Mouse (Mus musculus) midbrain, embryonic 12.5 days (tissue): ENCODE results near the gene Card6. TPM values are rescaled to one million over a fixed set of nuclear protein-coding genes. Genes with fewer than 3 reads are reported as not detected.

Source experiments
- ATAC-seq: fragments of 200-750 bp; cut with Nextera tagmentation; 2 replicates; pipeline ENCODE4 v1.8.0; 2017; ENCODE audit warnings: low read depth, moderate TSS enrichment, moderate library complexity; ENCODE audit not compliant: low FRiP score
- H3K27ac ChIP-seq: fragments of 300-500 bp; sonication (generic); replicated peaks from 2 replicates; pipeline ENCODE4 v1.5.1; 2016; ENCODE audit warnings: mild to moderate bottlenecking
- H3K27me3 ChIP-seq: fragments of 300-500 bp; sonication (generic); 2 replicates; pipeline ENCODE4 v1.6.1; 2016; ENCODE audit warnings: mild to moderate bottlenecking
- H3K36me3 ChIP-seq: fragments of 300-500 bp; sonication (generic); 2 replicates; pipeline ENCODE4 v1.6.1; 2016
- H3K4me1 ChIP-seq: fragments of 300-500 bp; sonication (generic); 2 replicates; pipeline ENCODE4 v1.6.1; 2016
- H3K4me2 ChIP-seq: fragments of 300-500 bp; sonication (generic); replicated peaks from 2 replicates; pipeline ENCODE4 v1.6.1; 2016; ENCODE audit warnings: mild to moderate bottlenecking, moderate library complexity
- H3K4me3 ChIP-seq: fragments of 300-500 bp; sonication (generic); 2 replicates; pipeline ENCODE4 v1.5.1; 2016; ENCODE audit warnings: mild to moderate bottlenecking
- H3K9ac ChIP-seq: fragments of 300-500 bp; sonication (generic); replicated peaks from 2 replicates; pipeline ENCODE4 v1.6.1; 2016; ENCODE audit warnings: mild to moderate bottlenecking, moderate library complexity
- H3K9me3 ChIP-seq: fragments of 300-500 bp; sonication (generic); 2 replicates; pipeline ENCODE4 v1.6.1; 2016; ENCODE audit warnings: mild to moderate bottlenecking
- WGBS: fragments of 180-500 bp; shearing (Covaris S2); methylation state at CpG from one replicate; pipeline ENCODE4 v1.1.7; 2016; 5-methylcytosine and 5-hydroxymethylcytosine counted together
- polyA plus RNA-seq: library from polyadenylated mRNA; unstranded; fragments of >200 nt; fragmentation: Nextera tagmentation; extraction: Ambion mirVana; gene quantifications from 2 replicates; pipeline ENCODE4 v1.2.1, GENCODE M21; 2016

The Card6 gene
- polyA plus RNA-seq, 1 experiment from 2014 or later, result 1.2 TPM

DNA sequence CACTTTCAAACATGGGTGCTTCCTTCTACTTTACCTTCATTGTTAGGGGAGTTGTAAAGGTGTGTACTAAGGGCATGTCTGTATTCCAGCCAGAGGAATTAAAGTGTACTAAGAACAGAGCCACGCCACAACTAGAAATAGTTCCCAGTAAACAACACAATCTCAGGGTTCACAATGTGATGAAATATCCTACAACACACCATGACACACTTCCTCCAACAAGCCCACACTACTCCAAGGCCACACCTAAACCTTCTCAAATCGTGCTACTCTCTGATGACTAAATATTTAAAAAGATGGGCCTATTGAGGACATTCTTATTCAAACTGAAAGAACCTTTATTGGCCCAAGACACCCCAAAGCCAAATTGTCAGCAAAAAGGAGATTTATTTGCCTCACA lies 19.1 kb upstream of the Card6 start:
- Histone ChIP-seq H3K27ac (no peak overlapping the region), H3K27me3 (no peaks in the 10 kb centered on the region), H3K9ac (no peak overlapping the region), H3K36me3 (peaks cover 14% of the 10 kb centered on the region), H3K4me3 (no peak overlapping the region), H3K9me3 (no peaks in the 10 kb centered on the region), H3K4me2 (no peak overlapping the region), H3K4me1 (no peaks in the 10 kb centered on the region)
- ATAC-seq, result no peak
- WGBS, result 91% methylated on average over 2 of the region's 2 CpGs

DNA sequence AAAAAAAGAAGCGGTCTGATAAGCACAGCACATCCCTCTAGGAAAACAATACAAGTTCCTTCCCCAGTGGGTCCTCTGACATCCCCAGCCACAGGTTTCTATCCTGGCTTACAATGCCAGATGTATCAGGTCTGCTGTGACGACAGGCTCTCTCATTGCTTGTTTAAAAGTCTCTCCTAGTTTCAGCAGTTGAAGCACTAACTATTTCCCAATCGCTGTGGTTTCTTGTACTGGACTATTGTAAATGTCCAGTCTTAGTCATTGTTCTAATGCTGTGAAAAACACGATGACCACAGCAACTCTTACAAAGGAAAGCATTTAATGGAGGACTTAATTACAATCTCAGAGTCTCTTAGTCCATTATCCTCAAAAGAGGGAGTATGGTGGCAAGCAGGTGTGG lies 18.1 kb upstream of the Card6 start:
- H3K36me3 ChIP-seq, result peaks cover 24% of the 10 kb centered on the region
- no peaks in the 10 kb centered on the region for H3K9me3 ChIP-seq
- no peaks in the 10 kb centered on the region for H3K4me1 ChIP-seq
- no peak overlapping the region for H3K27ac ChIP-seq
- no peak for ATAC-seq
- H3K4me2 ChIP-seq, result no peak overlapping the region
- H3K27me3 ChIP-seq, result no peaks in the 10 kb centered on the region
- H3K9ac ChIP-seq, result no peak overlapping the region
- 81% methylated on average over 4 of the region's 4 CpGs for WGBS
- H3K4me3 ChIP-seq, result no peak overlapping the region

DNA sequence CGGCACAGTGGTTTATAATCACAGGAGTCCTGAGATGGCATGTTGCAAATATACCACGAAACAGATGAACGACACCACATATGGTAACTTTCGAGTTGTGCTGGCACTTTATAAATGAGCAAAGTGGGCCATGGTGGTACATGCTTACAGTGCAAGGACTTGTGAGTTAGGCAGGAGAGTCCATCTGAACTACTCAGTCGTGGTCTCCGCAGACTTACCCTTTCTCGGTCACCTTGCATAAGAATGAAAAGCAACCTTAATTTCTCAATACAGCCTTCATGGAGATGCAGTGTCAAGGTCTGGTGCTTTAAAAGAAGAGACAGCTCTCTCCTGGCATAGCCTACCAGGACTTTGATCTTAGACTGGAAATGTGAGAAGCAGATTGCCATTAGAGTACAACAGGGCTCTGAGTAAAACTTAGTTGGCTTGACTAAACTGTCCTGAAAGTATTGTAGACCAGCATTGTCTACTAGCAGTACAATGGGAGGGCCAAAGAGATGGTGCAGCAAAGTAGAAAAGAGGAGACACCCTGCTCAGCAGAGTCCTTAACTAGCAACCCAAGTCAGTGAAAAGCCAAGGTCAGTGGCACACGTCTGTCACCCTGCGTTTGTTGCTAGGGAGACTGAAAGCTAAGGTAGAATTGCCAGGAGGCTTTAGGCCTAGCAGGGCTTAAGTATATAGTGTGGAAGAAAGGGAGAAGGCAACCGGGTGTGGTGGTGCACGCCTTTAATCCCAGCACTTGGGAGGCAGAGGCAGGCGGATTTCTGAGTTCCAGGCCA lies 13.4 kb upstream of the Card6 start:
- H3K4me1 ChIP-seq, result peaks cover 10% of the 10 kb centered on the region
- no peak overlapping the region for H3K4me2 ChIP-seq
- no peak for ATAC-seq
- no peak overlapping the region for H3K4me3 ChIP-seq
- no peaks in the 10 kb centered on the region for H3K27me3 ChIP-seq
- 90% methylated on average over 12 of the region's 12 CpGs for WGBS
- no peak overlapping the region for H3K27ac ChIP-seq
- peaks cover 64% of the 10 kb centered on the region for H3K36me3 ChIP-seq
- no peak overlapping the region for H3K9ac ChIP-seq
- no peaks in the 10 kb centered on the region for H3K9me3 ChIP-seq

DNA sequence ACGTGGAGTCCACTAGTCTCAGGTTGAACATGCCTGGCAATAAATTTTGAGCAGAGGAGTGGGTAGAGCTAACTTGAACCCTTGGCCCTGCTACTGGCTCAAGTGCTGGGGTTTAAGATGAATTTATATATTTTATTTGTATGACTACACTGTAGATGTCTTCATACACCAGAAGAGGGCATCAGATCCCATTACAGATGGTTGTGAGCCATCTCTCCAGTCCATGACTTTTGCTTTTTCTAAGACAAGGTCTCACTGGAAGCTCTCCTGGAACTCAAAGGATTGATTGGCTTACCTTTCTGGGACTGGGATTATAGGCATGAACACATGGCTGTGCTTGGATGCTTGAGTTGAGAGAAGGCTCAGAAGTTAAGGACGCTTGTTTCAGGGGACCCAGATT lies 11.4 kb upstream of the Card6 start:
- WGBS, result 93% methylated on average over 2 of the region's 2 CpGs
- Histone ChIP-seq H3K9me3 (no peaks in the 10 kb centered on the region), H3K9ac (no peak overlapping the region)

DNA sequence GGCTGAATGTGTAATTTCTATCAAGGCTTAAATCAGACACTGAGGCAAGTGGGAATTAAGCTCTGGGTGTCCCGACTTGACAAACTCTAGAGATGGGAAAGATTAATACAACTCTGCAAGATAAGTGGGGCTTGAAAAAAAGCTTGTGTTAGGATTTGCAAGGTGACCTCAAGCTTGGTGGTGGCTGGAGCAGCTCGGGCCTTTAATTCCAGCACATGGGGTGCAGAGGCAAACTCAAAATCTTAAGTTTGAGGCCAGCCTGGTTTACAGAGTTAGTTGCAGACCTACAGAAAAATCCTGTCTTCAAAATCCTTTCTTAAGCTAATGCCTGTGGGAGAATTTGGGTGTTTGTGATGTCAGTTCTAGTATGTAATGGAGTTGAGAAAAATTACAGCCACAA lies 10.9 kb upstream of the Card6 start:
- Histone ChIP-seq H3K9ac (no peak overlapping the region), H3K27me3 (no peaks in the 10 kb centered on the region), H3K4me2 (no peak overlapping the region), H3K27ac (no peak overlapping the region), H3K4me3 (no peak overlapping the region), H3K36me3 (peaks cover 58% of the 10 kb centered on the region), H3K9me3 (no peaks in the 10 kb centered on the region), H3K4me1 (peaks cover 16% of the 10 kb centered on the region)
- WGBS, result 93% methylated on average over 2 of the region's 2 CpGs
- ATAC-seq, result no peak

More for the DNA sequence above, 11.4 kb upstream of the Card6 start:
- no peak for ATAC-seq
- no peaks in the 10 kb centered on the region for H3K27me3 ChIP-seq
- H3K36me3 ChIP-seq, result peaks cover 64% of the 10 kb centered on the region
- H3K27ac ChIP-seq, result no peak overlapping the region
- H3K4me3 ChIP-seq, result no peak overlapping the region
- H3K4me1 ChIP-seq, result peaks cover 16% of the 10 kb centered on the region
- H3K4me2 ChIP-seq, result no peak overlapping the region

DNA sequence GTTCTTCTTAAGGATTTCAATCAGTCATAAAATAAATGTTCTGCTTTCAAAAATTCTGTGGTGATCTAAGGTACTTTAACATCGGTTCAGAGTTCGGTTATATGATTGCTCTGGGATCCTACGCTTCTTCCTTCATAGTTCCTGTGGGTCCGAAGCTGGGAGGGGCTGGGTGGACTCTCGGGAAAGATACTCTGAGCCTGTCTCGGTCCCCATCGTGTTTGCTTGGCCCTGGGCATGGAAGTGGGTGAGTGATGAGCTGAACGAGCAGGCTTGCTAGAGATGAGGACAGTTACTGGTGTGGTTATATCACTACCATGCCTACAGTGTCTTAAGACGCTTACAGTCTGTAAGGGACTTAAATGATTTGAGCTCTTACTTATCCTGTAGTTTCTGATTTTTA lies 10.3 kb upstream of the Card6 start:
- no peak overlapping the region for H3K9ac ChIP-seq
- H3K36me3 ChIP-seq, result peaks cover 57% of the 10 kb centered on the region
- no peaks in the 10 kb centered on the region for H3K27me3 ChIP-seq
- 95% methylated on average over 9 of the region's 9 CpGs for WGBS
- ATAC-seq, result no peak
- H3K4me2 ChIP-seq, result no peak overlapping the region
- peaks cover 16% of the 10 kb centered on the region for H3K4me1 ChIP-seq
- no peaks in the 10 kb centered on the region for H3K9me3 ChIP-seq
- H3K27ac ChIP-seq, result no peak overlapping the region
- H3K4me3 ChIP-seq, result no peak overlapping the region

DNA sequence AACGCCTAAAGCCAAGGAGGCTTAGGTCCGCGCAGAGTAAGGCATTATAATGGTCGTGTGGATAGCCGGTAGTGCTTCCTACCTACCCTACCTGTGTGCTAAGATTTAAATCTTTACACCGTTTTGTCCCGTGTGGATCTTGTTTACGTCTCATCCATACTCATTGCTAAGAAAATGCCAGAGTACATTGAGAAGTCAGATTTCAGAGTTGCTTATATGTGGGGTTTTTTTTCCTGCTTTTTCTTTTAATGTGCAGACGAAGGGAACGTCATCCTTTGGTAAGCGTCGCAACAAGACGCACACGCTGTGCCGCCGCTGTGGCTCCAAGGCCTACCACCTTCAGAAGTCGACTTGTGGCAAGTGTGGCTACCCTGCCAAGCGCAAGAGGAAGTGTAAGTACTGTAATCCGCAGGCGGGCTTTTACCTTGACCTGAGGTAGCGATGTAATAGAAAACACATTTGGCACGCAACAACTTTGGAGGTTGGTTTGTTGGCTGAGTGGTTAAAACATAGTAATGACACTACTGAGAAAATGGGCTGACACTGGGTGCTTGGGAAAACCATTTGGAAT lies 8.8 kb upstream of the Card6 start:
- no peak for ATAC-seq
- 3% methylated on average over 22 of the region's 22 CpGs for WGBS
- H3K4me2 ChIP-seq, result peak overlapping the region; percentile 75

DNA sequence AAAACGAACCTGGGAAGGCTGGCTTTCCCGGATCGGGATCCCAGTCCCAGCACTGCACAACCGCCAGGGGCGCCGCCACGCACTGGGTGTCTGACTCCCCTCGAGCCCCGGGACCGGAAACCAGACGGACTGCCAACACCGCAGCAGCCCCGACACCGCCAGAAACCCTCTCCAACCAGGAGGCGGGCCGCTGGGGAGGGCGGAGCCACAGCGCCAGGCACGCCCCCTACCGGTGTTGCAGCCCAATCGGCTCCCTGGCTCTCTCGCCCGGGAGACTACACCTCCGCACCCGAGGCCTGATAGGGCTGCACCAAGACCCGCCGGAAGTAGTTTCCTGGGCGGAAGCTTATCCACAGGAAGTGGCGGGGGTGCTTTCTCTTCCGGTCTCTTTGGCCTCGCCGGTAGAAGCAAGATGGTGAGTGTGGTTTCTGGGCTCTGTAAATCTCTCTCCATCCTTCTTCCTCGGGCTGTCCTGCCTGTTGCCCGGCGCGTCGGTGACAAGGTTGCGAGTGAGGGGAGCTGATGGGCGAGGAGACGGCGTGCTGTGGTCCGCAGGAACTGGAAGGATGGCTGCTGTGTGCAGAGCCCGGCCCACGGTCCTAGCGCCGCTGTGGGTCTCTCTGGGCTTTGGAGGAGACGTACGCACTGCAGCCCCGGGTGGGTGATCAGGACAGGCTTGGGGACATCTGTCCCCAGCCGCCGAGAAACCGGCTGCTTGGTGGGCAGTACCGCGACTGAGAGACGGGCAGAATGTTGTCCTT lies 8.1 kb upstream of the Card6 start, which contains the start of gene Rpl37:
TSS of gene Rpl37 (plus strand) at position 376 of the 761 bp plus-strand sequence.
- no peaks in the 10 kb centered on the region for H3K9me3 ChIP-seq
- peak within 1 kb of the TSS; percentile 90 for H3K9ac ChIP-seq
- peaks cover 40% of the 10 kb centered on the region for H3K36me3 ChIP-seq
- under 1% methylated on average over 50 of the region's 55 CpGs for WGBS
- peak; percentile 99 for ATAC-seq
- no peaks in the 10 kb centered on the region for H3K27me3 ChIP-seq
- H3K4me1 ChIP-seq, result peaks cover 16% of the 10 kb centered on the region
- peak within 1 kb of the TSS; percentile 86 for H3K4me3 ChIP-seq
- H3K4me2 ChIP-seq, result peak within 1 kb of the TSS; percentile 75
- H3K27ac ChIP-seq, result peak within 1 kb of the TSS; percentile 88

More for the DNA sequence above, 8.8 kb upstream of the Card6 start:
- H3K4me1 ChIP-seq, result peaks cover 16% of the 10 kb centered on the region
- no peaks in the 10 kb centered on the region for H3K27me3 ChIP-seq
- H3K9me3 ChIP-seq, result no peaks in the 10 kb centered on the region
- H3K9ac ChIP-seq, result peak overlapping the region; percentile 90
- H3K36me3 ChIP-seq, result peaks cover 46% of the 10 kb centered on the region
- peak overlapping the region; percentile 88 for H3K27ac ChIP-seq
- peak overlapping the region; percentile 86 for H3K4me3 ChIP-seq

DNA sequence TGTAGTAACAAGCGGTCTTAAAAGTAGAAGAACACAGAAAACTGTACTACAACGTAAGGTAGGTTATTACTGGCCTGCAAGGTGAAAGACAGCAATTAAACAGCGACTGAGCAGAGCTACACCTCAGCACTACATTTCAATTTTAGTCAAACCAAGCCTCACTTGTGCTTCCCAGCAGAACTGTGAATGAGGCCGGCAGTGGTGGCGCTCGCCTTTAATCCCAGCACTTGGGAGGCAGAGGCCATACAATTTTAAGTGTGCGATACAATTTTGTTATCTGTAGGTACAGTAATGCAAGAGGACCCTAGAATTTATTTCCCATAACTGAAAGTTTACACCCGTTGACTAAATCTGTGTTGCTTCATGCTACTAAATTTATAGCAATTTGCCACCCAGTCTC lies 6.8 kb upstream of the Card6 start:
- Histone ChIP-seq H3K4me1 (peaks cover 16% of the 10 kb centered on the region), H3K4me3 (peak overlapping the region; percentile 86), H3K27me3 (no peaks in the 10 kb centered on the region), H3K27ac (no peak overlapping the region), H3K4me2 (peak overlapping the region; percentile 75), H3K9me3 (no peaks in the 10 kb centered on the region), H3K36me3 (peaks cover 28% of the 10 kb centered on the region), H3K9ac (peak overlapping the region; percentile 62; the same call in 1 of the 2 replicates)
- no peak for ATAC-seq
- WGBS, result 68% methylated on average over 8 of the region's 8 CpGs

DNA sequence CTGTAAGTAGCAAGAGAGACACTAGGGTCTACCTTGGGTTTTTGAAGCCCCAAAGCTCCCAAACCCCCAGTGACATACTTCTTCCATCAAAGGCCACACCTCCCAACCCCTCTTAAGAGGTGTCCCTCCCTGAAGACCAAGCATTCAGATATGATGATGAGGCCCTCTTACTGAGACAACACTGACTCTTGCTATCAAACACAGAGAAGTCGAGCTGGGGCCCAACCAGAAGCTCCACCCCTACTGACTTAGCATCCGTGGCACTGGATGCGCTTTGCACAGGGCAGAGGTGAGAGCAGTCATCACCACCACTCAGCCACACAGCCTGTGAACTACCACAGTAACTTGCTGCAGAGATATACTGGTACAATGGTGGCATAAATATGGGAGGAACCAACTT lies 4.3 kb upstream of the Card6 start:
- Histone ChIP-seq H3K27ac (no peak overlapping the region), H3K9me3 (no peaks in the 10 kb centered on the region), H3K27me3 (no peaks in the 10 kb centered on the region), H3K4me1 (peaks cover 11% of the 10 kb centered on the region), H3K4me2 (no peak overlapping the region), H3K4me3 (no peak overlapping the region), H3K9ac (no peak overlapping the region), H3K36me3 (peaks cover 3% of the 10 kb centered on the region)
- ATAC-seq, result no peak
- WGBS, result 79% methylated on average over 3 of the region's 3 CpGs

DNA sequence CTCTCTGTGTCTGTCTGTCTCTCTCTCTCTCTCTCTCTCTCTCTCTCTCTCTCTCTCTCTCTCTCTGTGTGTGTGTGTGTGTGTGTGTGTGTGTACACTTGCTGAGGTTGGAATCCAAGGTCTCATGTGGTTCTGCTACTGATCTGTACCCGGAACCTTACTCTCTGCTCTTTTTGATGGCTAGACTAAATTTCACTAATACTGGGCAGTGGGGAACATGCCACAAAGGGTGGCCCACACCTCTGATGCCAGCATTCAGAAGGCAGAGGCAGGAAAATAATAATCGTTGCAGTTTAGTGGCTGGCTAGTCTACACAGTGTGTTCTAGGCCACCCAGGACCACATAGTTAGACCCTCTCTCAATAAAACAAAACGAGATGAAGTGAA lies 309 bp upstream of the Card6 start:
- WGBS, result 80% methylated on average over 3 of the region's 3 CpGs
- H3K9ac ChIP-seq, result no peak overlapping the region
- H3K4me1 ChIP-seq, result no peaks in the 10 kb centered on the region
- H3K27ac ChIP-seq, result no peak overlapping the region
- H3K4me3 ChIP-seq, result no peak overlapping the region
- no peaks in the 10 kb centered on the region for H3K9me3 ChIP-seq
- no peak overlapping the region for H3K4me2 ChIP-seq
- no peaks in the 10 kb centered on the region for H3K27me3 ChIP-seq
- H3K36me3 ChIP-seq, result no peaks in the 10 kb centered on the region
- ATAC-seq, result no peak

DNA sequence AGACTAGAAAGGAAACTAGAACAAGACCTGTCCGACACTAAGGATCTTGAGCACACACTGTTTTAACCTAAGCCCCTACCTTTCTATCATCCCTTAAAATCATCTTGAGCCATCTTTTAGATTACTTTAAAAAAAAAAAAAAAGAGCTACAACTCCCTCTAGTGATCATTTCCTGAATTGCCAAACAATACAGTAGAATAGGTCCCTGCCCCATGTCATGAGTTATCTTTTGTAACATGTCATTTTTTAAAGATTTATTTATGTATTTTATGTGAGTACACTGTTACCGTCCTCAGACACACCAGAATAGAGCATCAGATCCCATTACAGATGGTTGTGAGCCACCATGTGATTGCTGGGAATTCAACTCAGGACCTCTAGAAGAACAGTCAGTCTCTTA lies 2.0 kb downstream of the Card6 start:
- H3K4me1 ChIP-seq, result no peaks in the 10 kb centered on the region
- 54% methylated on average over 2 of the region's 2 CpGs for WGBS
- no peaks in the 10 kb centered on the region for H3K9me3 ChIP-seq
- no peaks in the 10 kb centered on the region for H3K27me3 ChIP-seq
- no peaks in the 10 kb centered on the region for H3K36me3 ChIP-seq
- peak; percentile 60; the same call in 1 of the 2 replicates for ATAC-seq
- no peak overlapping the region for H3K4me2 ChIP-seq
- H3K9ac ChIP-seq, result no peak overlapping the region
- no peak overlapping the region for H3K27ac ChIP-seq
- no peak overlapping the region for H3K4me3 ChIP-seq
